Mouse (Mus musculus) heart, embryonic 11.5 days (tissue): ENCODE data around the gene Tmub1. TPM values are rescaled to one million over a fixed set of nuclear protein-coding genes. Genes with fewer than 3 reads are reported as not detected.

Experiments used
- ATAC-seq: fragments of 200-750 bp; cut with Nextera tagmentation; replicated peaks from 2 replicates; pipeline ENCODE4 v1.8.0; 2017; ENCODE audit warnings: moderate library complexity; ENCODE audit not compliant: insufficient number of reproducible peaks, low FRiP score, low TSS enrichment
- H3K27ac ChIP-seq: fragments of 300-500 bp; sonication (generic); 2 replicates; pipeline ENCODE4 v1.5.1; 2014; ENCODE audit warnings: mild to moderate bottlenecking, low read depth, low read length
- H3K27me3 ChIP-seq: fragments of 300-500 bp; sonication (generic); 2 replicates; pipeline ENCODE4 v1.6.1; 2014; ENCODE audit warnings: mild to moderate bottlenecking, low read length, mixed read lengths; ENCODE audit not compliant: control insufficient read depth, insufficient read depth
- H3K36me3 ChIP-seq: fragments of 300-500 bp; sonication (generic); 2 replicates; pipeline ENCODE4 v1.6.1; 2014; ENCODE audit warnings: mild to moderate bottlenecking, low read length, moderate library complexity, mixed read lengths; ENCODE audit not compliant: control insufficient read depth, insufficient read depth
- H3K4me1 ChIP-seq: fragments of 300-500 bp; sonication (generic); 2 replicates; pipeline ENCODE4 v1.6.1; 2014; ENCODE audit warnings: low read length; ENCODE audit not compliant: control insufficient read depth, insufficient read depth
- H3K4me2 ChIP-seq: fragments of 300-500 bp; sonication (generic); 2 replicates; pipeline ENCODE4 v1.6.1; 2014; ENCODE audit warnings: mild to moderate bottlenecking, moderate library complexity
- H3K4me3 ChIP-seq: fragments of 300-500 bp; sonication (generic); 2 replicates; pipeline ENCODE4 v1.5.1; 2014; ENCODE audit warnings: low read depth, low read length
- H3K9ac ChIP-seq: fragments of 300-500 bp; sonication (generic); 2 replicates; pipeline ENCODE4 v1.6.1; 2014; ENCODE audit warnings: mild to moderate bottlenecking, low read depth, low read length, moderate library complexity
- H3K9me3 ChIP-seq: fragments of 300-500 bp; sonication (generic); replicated peaks from 2 replicates; pipeline ENCODE4 v1.6.1; 2016; ENCODE audit warnings: low read length; ENCODE audit not compliant: control insufficient read depth
- WGBS: fragments of 180-500 bp; shearing (Covaris S2); extraction: QIAGEN DNeasy Blood & Tissue Kit; methylation state at CpG from one replicate; pipeline ENCODE4 v1.1.7; 2014; ENCODE audit not compliant: insufficient replicate concordance; 5-methylcytosine and 5-hydroxymethylcytosine counted together
- polyA plus RNA-seq: library from polyadenylated mRNA; unstranded; fragments of >200 nt; fragmentation: Nextera tagmentation; extraction: Ambion mirVana; gene quantifications from 2 replicates; pipeline ENCODE4 v1.2.1, GENCODE M21; 2014

Tmub1 gene
- polyA plus RNA-seq, 1 experiment from 2014 or later, result 21.5 TPM

DNA sequence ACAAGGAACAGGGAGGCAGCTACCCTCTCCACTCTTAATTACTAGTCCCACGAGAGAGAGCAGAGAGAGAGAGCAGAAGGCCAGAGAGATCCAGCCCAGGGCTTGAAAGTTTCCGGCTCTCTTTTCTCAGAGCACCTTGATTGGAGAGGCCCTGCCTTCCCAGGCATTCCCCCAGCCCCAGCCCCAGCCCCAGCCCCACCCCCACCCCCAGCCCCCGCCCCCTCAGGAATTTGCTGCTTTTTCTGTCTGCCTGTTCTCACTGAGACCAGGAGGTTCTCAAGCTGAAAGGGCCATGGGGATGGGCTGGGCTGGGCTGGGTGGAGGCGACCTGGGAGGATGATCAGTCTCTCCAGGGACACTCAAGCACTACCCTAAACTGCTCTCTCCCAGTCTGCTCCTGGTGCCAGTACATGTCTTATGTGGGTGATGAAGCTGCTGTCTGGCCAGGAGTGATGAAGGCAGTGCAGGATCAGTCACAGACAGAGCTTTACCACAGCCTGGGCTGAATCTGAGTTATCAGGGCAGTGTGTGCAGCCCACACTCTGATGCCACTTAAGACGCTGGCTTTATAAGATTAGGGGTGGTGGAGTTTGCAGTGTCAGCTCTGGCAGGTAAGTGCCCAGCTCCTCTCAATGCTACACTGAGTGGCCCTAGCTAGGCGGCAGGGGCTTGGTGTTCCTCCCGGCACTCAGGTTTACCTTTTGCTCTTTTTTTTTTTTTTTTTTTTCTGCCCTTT lies 25.4 kb upstream of the Tmub1 start:
- Histone ChIP-seq H3K4me1 (peaks cover 42% of the 10 kb centered on the region), H3K9ac (no peak overlapping the region), H3K27ac (0 out of 2 replicates have a peak overlapping the region, but pooled peaks have one; percentile 22), H3K4me2 (peak overlapping the region; percentile 96), H3K27me3 (peaks cover 9% of the 10 kb centered on the region), H3K9me3 (no peaks in the 10 kb centered on the region), H3K4me3 (no peak overlapping the region), H3K36me3 (peaks cover 5% of the 10 kb centered on the region)
- 19% methylated on average over 7 of the region's 7 CpGs for WGBS
- ATAC-seq, result 0 out of 2 replicates have a peak, but pooled peaks have one; percentile 2

DNA sequence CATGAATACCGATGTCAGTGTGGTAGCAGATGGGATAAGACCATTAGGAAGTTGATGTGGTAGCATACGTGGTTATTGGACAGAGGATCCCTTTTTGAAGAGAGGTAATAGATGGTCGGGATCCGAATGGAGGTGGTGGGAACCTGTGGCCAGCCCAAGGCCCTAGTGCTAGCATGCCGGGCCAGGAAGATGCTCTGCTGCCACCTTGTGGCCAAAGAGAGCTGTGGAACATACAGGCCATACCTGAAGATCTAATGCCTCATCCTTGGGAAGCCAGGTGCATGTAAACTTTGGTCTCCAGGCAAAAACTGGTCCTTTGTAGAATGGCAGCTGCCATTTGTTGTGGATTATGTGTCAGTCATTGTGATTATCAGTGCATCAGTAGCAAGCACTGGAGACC lies 22.9 kb upstream of the Tmub1 start:
- ATAC-seq, result 0 out of 2 replicates have a peak, but pooled peaks have one; percentile 44
- Histone ChIP-seq H3K4me1 (peaks cover 40% of the 10 kb centered on the region), H3K4me3 (no peak overlapping the region), H3K27me3 (peaks cover 9% of the 10 kb centered on the region), H3K9ac (no peak overlapping the region), H3K36me3 (no peaks in the 10 kb centered on the region), H3K9me3 (no peaks in the 10 kb centered on the region), H3K27ac (no peak overlapping the region), H3K4me2 (no peak overlapping the region)
- 7% methylated on average over 5 of the region's 5 CpGs for WGBS

DNA sequence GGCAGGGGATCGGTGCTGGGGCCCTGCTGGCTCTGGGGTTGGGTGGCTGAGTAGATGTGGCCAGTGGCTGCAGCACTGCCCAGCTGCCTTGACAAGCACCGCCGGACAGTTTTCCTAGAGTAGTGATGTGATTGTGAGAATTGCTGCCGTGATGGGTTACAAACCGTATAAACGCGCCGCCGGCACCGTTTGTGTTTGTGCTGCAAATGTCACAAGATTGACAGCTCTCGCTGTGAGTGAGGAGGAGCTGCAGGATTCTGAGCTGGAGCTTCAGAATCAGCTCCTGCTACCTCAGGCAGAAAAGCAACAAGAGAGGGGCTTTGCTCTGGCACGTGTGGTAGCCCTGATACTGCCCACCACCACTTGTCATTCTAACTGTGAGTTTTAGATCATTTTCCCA lies 19.1 kb upstream of the Tmub1 start:
- Histone ChIP-seq H3K4me2 (no peak overlapping the region), H3K27ac (no peak overlapping the region), H3K36me3 (no peaks in the 10 kb centered on the region), H3K4me1 (peaks cover 9% of the 10 kb centered on the region; the same call in 1 of the 2 replicates), H3K9me3 (no peaks in the 10 kb centered on the region), H3K4me3 (no peak overlapping the region), H3K9ac (no peak overlapping the region), H3K27me3 (no peaks in the 10 kb centered on the region)
- ATAC-seq, result no peak
- WGBS, result 62% methylated on average over 12 of the region's 12 CpGs

DNA sequence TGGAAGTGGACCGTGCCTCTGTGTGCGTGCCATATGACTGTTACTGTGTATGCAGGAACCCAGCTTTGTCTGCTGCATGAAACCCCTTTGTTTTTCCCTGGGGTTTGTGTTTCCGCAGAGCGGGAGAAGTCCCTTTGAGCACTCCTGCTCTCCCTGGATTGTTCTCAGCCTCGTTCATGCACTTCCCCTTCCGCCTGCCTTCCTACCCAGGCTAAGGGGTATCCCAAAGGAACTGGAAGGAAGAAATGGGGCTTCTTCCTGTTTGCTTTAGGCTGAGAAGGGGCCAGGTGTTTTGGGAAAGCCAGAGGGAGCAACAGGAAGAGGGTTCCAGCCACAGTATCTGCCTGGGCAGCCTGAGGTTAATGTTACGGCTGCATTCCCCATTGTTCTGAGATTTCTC lies 8.0 kb upstream of the Tmub1 start:
- Histone ChIP-seq H3K27me3 (no peaks in the 10 kb centered on the region), H3K27ac (peak overlapping the region; percentile 74), H3K9me3 (no peaks in the 10 kb centered on the region), H3K36me3 (no peaks in the 10 kb centered on the region), H3K4me1 (peaks cover 36% of the 10 kb centered on the region), H3K9ac (peak overlapping the region; percentile 48; the same call in 1 of the 2 replicates), H3K4me3 (no peak overlapping the region), H3K4me2 (peak overlapping the region; percentile 38)
- 66% methylated on average over 7 of the region's 7 CpGs for WGBS
- ATAC-seq, result no peak

DNA sequence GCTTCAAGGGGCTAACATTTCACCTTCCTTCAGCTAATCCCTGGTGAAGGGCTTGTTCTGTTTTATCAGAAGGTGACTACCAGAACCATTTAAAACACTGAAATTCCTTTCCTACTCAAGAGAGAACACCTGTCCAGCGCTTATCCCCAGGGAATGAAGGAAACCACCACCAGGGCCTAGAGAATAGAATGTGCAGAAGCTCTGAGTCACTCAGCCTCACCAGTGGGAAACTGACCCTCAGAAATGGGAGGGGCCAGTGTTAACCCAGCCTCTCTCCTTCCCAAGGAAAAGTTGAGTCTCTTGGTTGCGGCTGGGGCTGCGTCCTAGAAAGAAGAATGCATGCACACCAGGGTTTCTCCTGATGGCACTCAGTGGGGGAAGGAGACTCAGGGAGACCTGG lies 7.4 kb upstream of the Tmub1 start:
- H3K4me1 ChIP-seq, result peaks cover 36% of the 10 kb centered on the region
- peak overlapping the region; percentile 74 for H3K27ac ChIP-seq
- no peaks in the 10 kb centered on the region for H3K36me3 ChIP-seq
- H3K27me3 ChIP-seq, result no peaks in the 10 kb centered on the region
- no peaks in the 10 kb centered on the region for H3K9me3 ChIP-seq
- peak overlapping the region; percentile 38 for H3K4me2 ChIP-seq
- H3K9ac ChIP-seq, result peak overlapping the region; percentile 48
- WGBS, result 56% methylated on average over 3 of the region's 3 CpGs
- ATAC-seq, result no peak
- no peak overlapping the region for H3K4me3 ChIP-seq

DNA sequence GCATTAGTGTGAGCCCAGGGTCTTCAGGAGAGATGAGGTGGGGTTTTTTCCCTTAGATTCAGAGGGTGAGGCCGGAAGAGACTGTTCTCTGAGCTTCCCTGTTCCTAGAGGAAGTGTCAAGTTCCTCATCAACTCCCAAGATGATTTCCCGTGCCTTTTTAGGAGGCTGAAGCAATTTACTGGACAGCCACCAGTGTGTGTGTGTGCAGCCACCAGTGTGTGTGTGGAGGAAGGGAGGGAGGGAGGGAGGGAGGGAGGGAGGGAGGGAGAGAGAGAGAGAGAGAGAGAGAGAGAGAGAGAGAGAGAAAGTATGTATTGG lies 6.3 kb upstream of the Tmub1 start:
- peaks cover 36% of the 10 kb centered on the region for H3K4me1 ChIP-seq
- H3K36me3 ChIP-seq, result no peaks in the 10 kb centered on the region
- H3K27ac ChIP-seq, result no peak overlapping the region
- 34% methylated on average over 2 of the region's 2 CpGs for WGBS
- H3K4me2 ChIP-seq, result peak overlapping the region; percentile 79
- H3K4me3 ChIP-seq, result peak overlapping the region; percentile 86; the same call in 1 of the 2 replicates
- no peak overlapping the region for H3K9ac ChIP-seq
- no peaks in the 10 kb centered on the region for H3K27me3 ChIP-seq
- H3K9me3 ChIP-seq, result no peaks in the 10 kb centered on the region
- ATAC-seq, result no peak

DNA sequence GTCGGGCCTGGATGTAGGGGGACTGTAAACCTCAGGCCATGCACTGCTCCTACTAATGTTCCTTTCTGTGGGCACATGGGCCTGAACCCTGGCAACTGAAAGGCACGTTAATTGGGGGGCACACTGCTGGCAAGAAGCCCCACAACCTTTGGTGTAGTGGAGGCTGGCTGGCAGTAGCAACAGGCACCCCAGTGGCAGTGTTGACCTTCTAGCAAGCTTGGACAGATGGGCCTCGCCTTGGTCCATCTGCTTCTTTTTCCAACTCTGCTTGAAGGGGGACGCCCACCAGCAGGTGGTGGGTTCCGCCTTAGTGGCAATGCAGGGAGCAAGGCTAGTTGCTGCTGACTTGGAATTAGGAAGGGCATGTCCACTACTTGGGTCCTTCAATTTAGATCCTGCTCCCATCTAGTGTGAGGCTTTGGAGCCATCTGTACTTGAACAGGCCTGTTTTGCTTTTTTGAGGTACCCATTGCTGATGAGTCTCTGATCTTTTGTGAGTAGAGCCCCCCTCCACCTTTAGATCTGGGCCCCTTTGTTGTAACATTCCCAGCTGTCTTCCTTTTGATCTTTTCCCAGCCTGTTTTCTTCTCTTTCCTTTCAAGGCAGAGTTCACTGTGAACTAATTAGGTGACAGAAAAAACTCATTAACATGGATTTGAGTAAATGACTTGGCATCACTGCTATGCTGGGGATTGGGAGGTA lies 5.8 kb upstream of the Tmub1 start:
- 23% methylated on average over 5 of the region's 5 CpGs for whole genome bisulfite sequencing
- H3K36me3 ChIP-seq, result no peaks in the 10 kb centered on the region
- no peaks in the 10 kb centered on the region for H3K9me3 ChIP-seq
- peak overlapping the region; percentile 79 for H3K4me2 ChIP-seq
- peaks cover 36% of the 10 kb centered on the region for H3K4me1 ChIP-seq
- peak overlapping the region; percentile 86 for H3K4me3 ChIP-seq
- ATAC-seq, result no peak
- peak overlapping the region; percentile 88 for H3K9ac ChIP-seq
- H3K27ac ChIP-seq, result peak overlapping the region; percentile 89; the same call in 1 of the 2 replicates
- no peaks in the 10 kb centered on the region for H3K27me3 ChIP-seq

DNA sequence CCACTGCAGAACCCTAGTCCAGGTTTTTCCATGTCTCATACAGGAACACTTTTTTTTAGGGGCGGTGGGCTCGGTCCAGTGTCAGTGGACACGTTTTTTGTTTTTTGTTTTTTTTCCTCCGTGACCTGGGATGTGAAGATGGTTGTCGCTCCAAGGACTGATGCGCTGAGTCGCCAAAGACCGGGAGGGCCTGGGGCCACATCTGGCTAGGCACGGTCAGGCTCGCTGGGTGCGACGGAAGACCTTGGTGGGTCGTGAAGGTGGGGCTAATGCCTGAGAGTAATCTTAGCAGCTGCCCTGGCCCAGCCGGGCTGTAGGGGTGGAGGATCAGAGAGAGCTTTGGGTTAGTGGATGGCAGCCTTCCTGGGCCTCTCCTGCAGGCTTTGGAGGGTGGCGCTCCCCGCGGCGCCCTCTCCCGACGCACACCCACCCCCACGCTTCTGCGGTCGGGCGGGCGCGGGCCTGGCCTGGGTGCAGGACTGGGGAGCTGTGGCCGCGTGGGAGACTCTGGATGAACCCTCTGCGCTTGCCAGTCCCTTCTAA lies 5.1 kb upstream of the Tmub1 start:
- Histone ChIP-seq H3K9me3 (no peaks in the 10 kb centered on the region), H3K36me3 (no peaks in the 10 kb centered on the region), H3K27ac (peak overlapping the region; percentile 89), H3K4me3 (peak overlapping the region; percentile 86), H3K4me1 (peaks cover 41% of the 10 kb centered on the region), H3K4me2 (peak overlapping the region; percentile 79), H3K9ac (peak overlapping the region; percentile 88), H3K27me3 (no peaks in the 10 kb centered on the region)
- 0 out of 2 replicates have a peak, but pooled peaks have one; percentile 5 for ATAC-seq
- under 1% methylated on average over 29 of the region's 29 CpGs for WGBS
